Mouse (Mus musculus) left cerebral cortex, adult 2 months (tissue): Measurements from ENCODE around the gene AC134908.4. TPM values are rescaled to one million over a fixed set of nuclear protein-coding genes. Genes with fewer than 3 reads are reported as not detected.
"Not testable (repeated sequence)": the region's sequence is repeated elsewhere in the genome, so short reads cannot be mapped to it uniquely, and the experiment has no call there.

Source experiments
- DNase-seq, 2 experiments: peaks; one replicate each; pipeline ENCODE4 v3.0.0; 2021 to 2022; ENCODE audit warnings: low spot score in 2 of 2, mixed read lengths in 1 of 2; ENCODE audit errors: extremely low spot score in 1 of 2
- H3K27ac ChIP-seq: fragments of 200-600 bp; 2 replicates; pipeline ENCODE4 v1.8.1; 2022
- H3K4me3 ChIP-seq: fragments of 200-600 bp; 2 replicates; pipeline ENCODE4 v1.8.1; 2022
- CTCF ChIP-seq: fragments of 200-600 bp; IDR thresholded peaks from 2 replicates; pipeline ENCODE4 v1.8.1; 2022; ENCODE audit warnings: antibody characterized with exemption, mild to moderate bottlenecking, moderate library complexity
- intact Hi-C: fragments of 180-260 bp; cut with DNase I; formaldehyde crosslinking; loops from one replicate; pipeline ENCODE4 v1.15.1; 2025
- microRNA-seq, 2 experiments: library from miRNA; unstranded; fragments of <30 nt; microRNA quantifications; one replicate each; pipeline ENCODE4 v1.2.0; 2021
- total RNA-seq, 2 experiments: library from RNA; stranded (reverse); gene quantifications; 2 replicates each; pipeline ENCODE4 v1.2.3; 2021

The AC134908.4 gene
- total RNA-seq, 2 experiments from 2014 or later: 1.4 TPM; not detected in 1

DNA sequence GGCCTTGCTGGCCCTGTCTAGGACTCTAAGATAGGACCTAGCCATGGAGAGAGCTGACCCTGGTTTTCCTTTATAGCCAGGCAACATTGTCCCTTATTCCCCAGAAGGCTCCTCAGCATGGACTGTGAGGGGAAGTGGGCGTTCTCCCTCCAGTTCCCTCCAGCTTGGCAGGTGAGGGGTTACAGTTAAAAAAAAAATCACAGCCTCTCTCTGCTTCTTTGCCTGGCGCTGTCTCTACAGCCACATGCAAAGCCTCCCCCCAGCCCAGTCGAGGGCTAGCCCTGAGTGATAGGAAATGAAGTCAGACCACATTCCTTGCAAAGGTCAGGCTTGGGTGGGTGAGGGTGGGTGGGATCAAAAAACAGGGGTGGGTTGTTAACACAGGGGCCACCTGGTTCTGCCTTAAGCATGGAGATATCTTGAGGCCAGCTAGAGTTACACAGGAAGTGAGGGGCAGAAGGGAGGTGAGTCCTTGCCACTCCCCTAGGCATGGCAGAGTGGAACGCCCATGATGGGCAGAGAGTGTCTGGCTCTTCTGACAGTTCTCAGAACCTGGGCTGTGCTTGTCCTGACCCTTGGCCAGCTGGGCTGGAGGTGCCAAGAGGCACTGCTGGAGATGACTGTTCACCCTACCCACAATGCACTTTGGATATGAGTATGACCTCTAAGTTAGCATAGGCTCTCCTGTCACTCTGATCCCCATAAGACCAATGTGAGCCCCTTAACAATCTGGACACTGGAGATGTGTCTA is 39.7 kb downstream of the AC134908.4 start:
- Histone ChIP-seq H3K27ac (no peak overlapping the region), H3K4me3 (no peak overlapping the region)
- TF ChIP-seq CTCF: no peak
- intact Hi-C loops: no loop called here
- no peak for DNase-seq

DNA sequence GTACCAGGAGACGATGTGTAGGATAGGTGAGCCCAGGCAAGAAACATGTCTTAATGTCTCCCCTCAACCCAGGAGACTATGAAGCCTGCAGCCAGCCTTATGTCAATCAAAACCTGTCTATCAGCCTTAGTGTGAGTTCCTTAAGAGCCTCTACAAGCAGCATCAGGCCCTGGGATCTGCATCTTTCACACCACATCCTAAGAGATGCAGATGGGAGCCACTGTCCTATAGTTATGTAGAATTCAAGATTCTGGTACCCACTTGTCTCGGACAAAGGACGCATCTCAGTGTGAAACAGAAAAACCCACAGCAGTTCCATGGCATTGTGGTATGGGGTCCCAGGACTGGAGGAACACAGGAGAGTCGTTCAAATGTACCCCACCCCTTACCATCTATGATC is 40.4 kb downstream of the AC134908.4 start:
- Histone ChIP-seq H3K4me3 (no peak overlapping the region), H3K27ac (no peak overlapping the region)
- DNase-seq: no peak
- TF ChIP-seq CTCF: no peak
- intact Hi-C loops: no loop called here

DNA sequence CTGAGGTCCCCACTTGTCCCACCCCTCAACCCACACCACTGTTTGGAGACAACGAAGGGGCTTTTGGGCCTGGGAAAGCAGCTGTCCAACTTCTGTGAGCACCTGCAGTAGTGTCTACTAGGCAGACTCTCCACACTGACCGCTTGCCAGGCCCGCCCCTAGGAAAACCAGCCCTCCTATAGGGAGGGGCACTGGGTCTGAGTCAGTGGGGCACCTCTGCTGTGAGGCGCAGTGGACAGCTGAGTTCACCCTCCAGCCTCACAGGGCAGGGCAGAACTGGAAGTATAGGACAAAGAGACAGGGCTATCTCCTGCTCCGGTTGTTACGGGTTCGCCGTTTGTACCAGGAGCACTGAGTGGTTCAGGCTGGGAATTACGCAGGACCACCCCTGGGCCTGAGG is 41.2 kb downstream of the AC134908.4 start, which contains the start of gene Msln:
Gene Msln, minus strand, starts transcription at position 138 of the 400 bp plus-strand sequence.
- TF ChIP-seq CTCF: no peak
- no peak for DNase-seq
- H3K4me3 ChIP-seq: no peak within 1 kb of the TSS

DNA sequence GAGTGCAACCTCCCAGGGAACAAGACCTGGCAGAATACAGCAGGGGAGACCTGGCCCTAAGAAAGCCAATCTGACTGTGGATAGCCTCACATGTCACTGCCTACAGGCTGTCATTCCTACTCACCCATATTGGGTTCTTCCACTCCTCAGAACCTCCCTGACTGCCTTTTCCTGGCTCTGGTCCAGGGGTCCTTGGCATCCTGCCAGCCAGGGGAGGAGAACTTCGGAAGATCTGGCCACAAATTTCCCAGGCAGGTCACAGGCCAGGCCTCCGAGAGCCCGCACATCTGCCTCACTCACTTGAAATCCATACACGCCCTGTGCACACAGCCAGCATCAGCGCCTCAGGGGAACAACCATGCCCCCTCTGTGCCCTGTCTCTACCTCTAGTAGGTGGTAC is 44.0 kb downstream of the AC134908.4 start:
- no peak overlapping the region for H3K4me3 ChIP-seq
- intact Hi-C loops: no loop called here
- TF ChIP-seq CTCF: no peak
- peak in 1 of 2 experiments; percentile 31 for DNase-seq
- no peak overlapping the region for H3K27ac ChIP-seq

More for the DNA sequence above, 41.2 kb downstream of the AC134908.4 start, which contains the start of gene Msln:
- intact Hi-C loops: no loop called here
- H3K27ac ChIP-seq: no peak within 1 kb of the TSS

DNA sequence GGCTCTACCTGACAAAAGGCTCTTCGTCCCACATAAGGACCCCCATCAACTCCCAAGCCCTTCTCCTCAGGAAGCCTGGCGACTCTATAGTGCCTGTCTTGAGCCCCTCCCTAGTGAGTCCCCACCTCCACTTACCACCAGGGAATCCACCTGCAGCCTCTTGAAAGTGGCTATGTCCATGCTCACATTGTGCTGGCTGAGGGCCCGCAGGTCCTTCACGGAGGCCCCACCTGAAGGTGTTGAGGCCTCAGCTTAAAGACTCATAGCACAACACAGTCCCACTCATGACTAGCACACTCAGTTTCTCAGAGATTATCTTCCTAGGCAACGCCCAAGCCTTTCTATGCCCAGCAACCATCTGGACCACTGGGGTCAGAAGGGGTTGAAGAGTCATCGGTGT is 46.1 kb downstream of the AC134908.4 start:
- no peak overlapping the region for H3K27ac ChIP-seq
- H3K4me3 ChIP-seq: no peak overlapping the region
- intact Hi-C loops: no loop called here
- TF ChIP-seq CTCF: no peak
- no peak for DNase-seq

DNA sequence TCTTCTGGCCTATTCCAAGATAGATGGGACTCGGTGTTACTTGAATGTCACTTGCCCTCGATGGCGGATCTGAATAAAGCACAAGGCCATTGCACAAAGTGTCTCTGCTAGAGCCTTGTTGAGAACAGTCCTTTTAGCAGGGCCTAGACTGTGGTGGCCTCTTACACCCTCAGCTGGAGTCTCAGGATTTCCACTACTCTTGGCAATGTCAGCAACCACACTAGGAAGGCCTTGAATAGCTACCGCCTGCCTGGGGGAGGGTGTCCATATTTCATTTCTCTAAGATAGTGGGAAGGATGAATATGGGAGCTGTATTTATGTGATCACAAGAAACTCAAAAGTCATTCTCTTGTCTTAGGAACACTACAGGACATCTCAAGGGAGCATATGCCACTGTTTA is 47.2 kb downstream of the AC134908.4 start:
- DNase-seq: no peak
- Histone ChIP-seq H3K4me3 (no peak overlapping the region), H3K27ac (no peak overlapping the region)
- no peak for TF ChIP-seq CTCF
- intact Hi-C loops: no loop called here

DNA sequence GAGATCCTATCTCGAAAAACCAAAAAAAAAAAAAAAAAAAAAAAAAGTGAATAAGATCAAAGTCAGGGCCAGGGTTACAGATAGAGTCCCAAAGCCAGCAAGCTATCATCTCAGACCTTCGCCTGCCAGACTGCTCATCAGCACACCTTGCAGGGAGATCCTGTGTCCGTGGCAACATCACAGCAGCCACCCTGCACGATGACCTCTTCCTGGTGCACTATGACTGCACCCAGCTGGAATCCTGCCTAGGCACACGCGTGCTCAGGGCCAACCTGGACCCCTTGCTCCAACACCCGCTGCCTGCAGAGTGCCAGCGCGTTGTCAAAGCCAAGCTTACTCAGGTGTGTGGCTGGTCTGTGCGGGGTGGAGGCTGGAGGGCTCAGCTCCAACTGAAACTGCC is 51.1 kb downstream of the AC134908.4 start:
- no peak for TF ChIP-seq CTCF
- intact Hi-C loops: no loop called here
- no peak for DNase-seq
- Histone ChIP-seq H3K4me3 (no peak overlapping the region), H3K27ac (no peak overlapping the region)

DNA sequence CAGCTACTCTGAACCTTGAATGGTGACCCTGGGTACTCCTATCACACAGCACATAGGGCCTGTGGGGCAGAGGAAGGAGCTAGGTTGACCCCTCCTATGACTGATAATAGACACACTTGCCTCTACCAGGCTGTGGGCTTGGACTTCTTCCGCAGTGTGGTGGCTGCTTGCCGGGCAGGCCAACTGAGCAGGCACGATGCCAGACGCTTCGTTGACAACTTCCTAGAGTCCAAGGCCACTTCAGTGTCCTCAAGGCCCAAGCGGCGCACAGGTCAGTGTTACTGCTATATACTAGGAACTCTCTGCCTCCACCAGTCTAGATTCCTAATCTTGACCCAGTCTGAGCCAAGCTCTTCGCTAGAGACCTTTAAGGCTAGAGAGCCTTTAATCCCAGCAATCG is 51.6 kb downstream of the AC134908.4 start:
- Histone ChIP-seq H3K27ac (no peak overlapping the region), H3K4me3 (no peak overlapping the region)
- no peak for DNase-seq
- intact Hi-C loops: no loop called here
- no peak for TF ChIP-seq CTCF

DNA sequence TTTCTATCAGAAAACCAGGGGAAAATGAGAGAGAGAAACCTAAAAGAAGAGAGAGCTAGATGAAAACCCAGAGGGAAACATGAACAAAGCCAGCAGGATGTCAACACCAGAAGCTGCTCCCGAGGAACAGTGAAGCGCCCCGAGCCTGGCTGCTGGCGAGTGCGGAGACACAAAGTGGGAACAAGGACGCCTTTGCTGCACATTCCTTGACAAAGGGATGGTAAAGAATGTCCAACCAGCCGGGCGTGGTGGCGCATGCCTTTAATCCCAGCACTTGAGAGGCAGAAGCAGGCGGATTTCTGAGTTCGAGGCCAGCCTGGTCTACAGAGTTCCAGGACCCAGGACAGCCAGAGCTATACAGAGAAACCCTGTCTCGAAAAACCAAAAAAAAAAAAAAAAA is 54.0 kb downstream of the AC134908.4 start:
- H3K27ac ChIP-seq, H3K4me3 ChIP-seq, intact Hi-C loops, DNase-seq: not testable (repeated sequence)

Small RNAs within 50 kb of the gene (microRNA-seq; reads per million reads assigned to microRNA genes)
- gene Gm25083 (0 reads per million in 2 experiments), gene Mir3082 (6.6 to 6.7 reads per million in 2 experiments), gene Mir6966 (1.9 to 3.7 reads per million in 2 experiments)

Other genes with a start within 250 kb of the AC134908.4 start
- gene Sox8, start 225.0 kb downstream of the AC134908.4 start, total RNA-seq: 10 to 100 TPM; 55.3 to 66.9 TPM
- gene Lmf1, start 216.6 kb downstream of the AC134908.4 start, total RNA-seq: 10 to 100 TPM; 22.0 to 25.4 TPM
- gene Gng13, start 78.5 kb downstream of the AC134908.4 start, total RNA-seq: 100 to 1,000 TPM; 146 to 168 TPM
- 1 to 10 TPM; 1.3 to 1.4 TPM for gene Chtf18, start 68.2 kb downstream of the AC134908.4 start, total RNA-seq
- 10 to 100 TPM; 55.6 to 57.4 TPM for gene Rpusd1, start 68.0 kb downstream of the AC134908.4 start, total RNA-seq
- under 1 TPM; 0.45 to 0.47 TPM for gene Mslnl, start 59.6 kb downstream of the AC134908.4 start, total RNA-seq
- 1 to 10 TPM; 3.1 to 3.9 TPM for gene Msln, start 41.3 kb downstream of the AC134908.4 start, total RNA-seq
- 10 to 100 TPM; 32.4 to 33.2 TPM for gene Narfl, start 21.9 kb downstream of the AC134908.4 start, total RNA-seq
- gene Haghl, start 10.0 kb downstream of the AC134908.4 start, total RNA-seq: 100 to 1,000 TPM; 112 to 123 TPM
- gene Ccdc78, start 9.1 kb downstream of the AC134908.4 start, total RNA-seq: not detected
- gene Fam173a, start 2.8 kb downstream of the AC134908.4 start, total RNA-seq: 10 to 100 TPM; 84.9 to 85.1 TPM
- 10 to 100 TPM; 72.3 to 88.2 TPM for gene Metrn, start 1.5 kb upstream of the AC134908.4 start, total RNA-seq
- gene Fbxl16, start 13.4 kb upstream of the AC134908.4 start, total RNA-seq: 100 to 1,000 TPM; 644 to 656 TPM
- 10 to 100 TPM; 26.8 to 30.9 TPM for gene Wdr24, start 28.0 kb upstream of the AC134908.4 start, total RNA-seq
- gene Jmjd8, start 33.2 kb upstream of the AC134908.4 start, total RNA-seq: 10 to 100 TPM; 55.1 to 55.6 TPM
- 100 to 1,000 TPM; 162 to 171 TPM for gene Stub1, start 37.7 kb upstream of the AC134908.4 start, total RNA-seq
- 10 to 100 TPM; 36.3 to 39.6 TPM for gene Rhbdl1, start 41.6 kb upstream of the AC134908.4 start, total RNA-seq
- gene Gm20683, start 46.1 kb upstream of the AC134908.4 start, total RNA-seq: 10 to 100 TPM; 23.0 to 25.1 TPM
- gene Rhot2, start 49.2 kb upstream of the AC134908.4 start, total RNA-seq: 100 to 1,000 TPM; 103 to 105 TPM
- 10 to 100 TPM; 34.9 to 36.8 TPM for gene Wdr90, start 65.8 kb upstream of the AC134908.4 start, total RNA-seq
- gene Mcrip2, start 73.1 kb upstream of the AC134908.4 start, total RNA-seq: 10 to 100 TPM; 17.8 to 25.7 TPM
- 10 to 100 TPM; 37.8 to 38.1 TPM for gene Mettl26, start 79.4 kb upstream of the AC134908.4 start, total RNA-seq
- gene Wfikkn1, start 85.2 kb upstream of the AC134908.4 start, total RNA-seq: 1 to 10 TPM; 1.7 TPM
- 10 to 100 TPM; 46.4 to 47.2 TPM for gene Rab40c, start 124.1 kb upstream of the AC134908.4 start, total RNA-seq
- gene Pigq, start 149.3 kb upstream of the AC134908.4 start, total RNA-seq: 100 to 1,000 TPM in 1 of 2 experiments, 10 to 100 TPM in 1; 96.5 to 118 TPM
- under 1 TPM; 0.20 to 0.87 TPM for gene Nhlrc4, start 149.3 kb upstream of the AC134908.4 start, total RNA-seq
- under 1 TPM; 0.26 to 0.27 TPM for gene A930017K11Rik, start 156.9 kb upstream of the AC134908.4 start, total RNA-seq
- gene Capn15, start 190.1 kb upstream of the AC134908.4 start, total RNA-seq: 10 to 100 TPM; 53.9 to 59.3 TPM